Mouse (Mus musculus) megakaryocyte, embryonic 14.5 days (primary cell): Measurements from ENCODE around the gene Nkain4.

ENCODE experiments used
- FLI1 ChIP-seq: IDR thresholded peaks from 2 replicates; pipeline ENCODE4 v1.6.1; 2012; ENCODE audit warnings: low read length, inconsistent platforms, mixed read lengths
- GATA1 ChIP-seq: IDR thresholded peaks from 3 replicates; pipeline ENCODE4 v1.6.1; 2012; ENCODE audit warnings: mixed read lengths, low read length, inconsistent platforms, borderline replicate concordance

DNA sequence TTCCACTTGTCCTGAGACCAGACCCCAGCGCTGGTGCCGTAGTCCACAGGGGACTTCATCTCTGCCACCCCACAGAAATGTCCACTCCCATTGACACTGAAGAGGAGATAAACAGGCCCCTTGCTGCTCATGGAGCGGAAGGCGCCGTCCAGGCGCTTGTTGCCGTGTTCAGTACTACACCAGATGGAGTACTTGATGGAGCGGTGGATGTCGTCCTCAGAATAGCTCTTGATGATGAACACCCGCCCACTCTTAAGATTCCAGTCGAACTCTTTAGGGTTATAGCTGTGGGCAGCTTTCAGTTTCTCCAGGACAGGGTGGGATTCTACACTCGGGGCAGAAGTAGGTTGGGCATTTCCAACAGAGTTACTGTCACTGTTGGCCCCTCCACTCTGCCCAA lies 43.6 kb downstream of the Nkain4 start:
- TF ChIP-seq GATA1 (no peak), FLI1 (no peak)
